Comparison of ENCODE assay signal across 8 mouse cellular contexts in the genomic region with DNA sequence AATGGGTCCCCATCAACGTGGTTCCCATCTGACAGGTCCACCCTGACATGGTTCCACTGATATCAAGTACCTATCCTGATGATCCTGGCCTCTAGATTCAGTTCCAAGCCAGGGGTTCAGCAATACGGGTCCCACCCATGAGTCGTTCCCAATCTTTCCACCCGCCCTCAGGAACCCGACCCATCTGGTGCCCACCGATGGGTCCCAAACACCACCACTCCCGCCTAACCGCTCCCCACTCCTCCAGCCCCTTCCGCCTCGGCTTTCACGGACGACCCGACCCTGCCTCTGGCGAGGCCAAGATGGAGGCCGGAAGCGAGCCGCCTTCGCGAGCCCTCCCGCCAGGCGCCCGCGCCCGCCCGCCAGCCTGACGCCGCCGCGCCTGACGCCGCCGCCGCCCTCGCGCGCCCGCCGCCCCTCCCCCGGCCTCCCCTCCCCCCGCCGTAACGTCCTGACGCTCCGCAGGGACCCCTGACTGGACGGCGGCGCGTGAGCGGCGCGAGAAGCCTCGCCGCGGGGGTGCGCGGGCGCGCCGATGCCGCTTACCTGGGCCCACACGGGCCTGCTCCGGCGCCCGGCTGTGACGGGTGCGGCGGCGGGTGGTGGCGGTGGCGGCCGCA. TPM values are rescaled to one million over a fixed set of nuclear protein-coding genes. Genes with fewer than 3 reads are reported as not detected.
A peak's percentile ranks its signal among the peaks of the same experiment; 100 is the strongest.
DNase-seq lines count a peak whose midpoint lies in the region; ATAC-seq lines count a peak whose summit lies in the region.

No protein-coding gene starts in this region.

- peak overlapping the region; percentile 93 for H3K9ac ChIP-seq in liver, embryonic 15.5 days
- peak overlapping the region; percentile 93 for H3K9ac ChIP-seq in neural tube, embryonic 11.5 days (ENCODE audit: low read length)
- H3K9ac ChIP-seq in stomach, embryonic 16.5 days (ENCODE audit: low read length), result peak overlapping the region; percentile 97

- peak overlapping the region; percentile 98 for H3K27ac ChIP-seq in embryonic facial prominence, embryonic 10.5 days (replicated peaks)
- peak overlapping the region; percentile 95 for H3K27ac ChIP-seq in liver, embryonic 15.5 days (replicated peaks)
- peak overlapping the region; percentile 94 for H3K27ac ChIP-seq in neural tube, embryonic 11.5 days (ENCODE audit: low read depth, low read length)
- H3K27ac ChIP-seq in stomach, embryonic 16.5 days (ENCODE audit: low read length), result peak overlapping the region; percentile 97

- peak; percentile 64 for DNase-seq in 3T3-L1 (ENCODE audit: low read depth, low spot score)
- DNase-seq in adrenal gland, adult 8-10 months, result peak; percentile 68
- DNase-seq in embryonic facial prominence, embryonic 10.5 days (ENCODE audit: low spot score), result peak; percentile 93
- peak; percentile 79 for DNase-seq in heart, adult 8-10 months (ENCODE audit: low spot score)
- DNase-seq in kidney, postnatal 10 days, result peak; percentile 91
- DNase-seq in neural tube, embryonic 11.5 days (ENCODE audit: low spot score), result peak; percentile 87

- H3K4me3 ChIP-seq in embryonic facial prominence, embryonic 10.5 days, result peak overlapping the region; percentile 77
- H3K4me3 ChIP-seq in liver, embryonic 15.5 days (replicated peaks), result peak overlapping the region; percentile 87
- H3K4me3 ChIP-seq in neural tube, embryonic 11.5 days (ENCODE audit: low read depth, low read length), result peak overlapping the region; percentile 60
- peak overlapping the region; percentile 80 for H3K4me3 ChIP-seq in stomach, embryonic 16.5 days (replicated peaks; ENCODE audit: low read length)

- peak overlapping the region; percentile 68 for H3K4me2 ChIP-seq in liver, embryonic 15.5 days
- peak overlapping the region; percentile 70 for H3K4me2 ChIP-seq in neural tube, embryonic 11.5 days (ENCODE audit: low read depth)
- peak overlapping the region; percentile 63 for H3K4me2 ChIP-seq in stomach, embryonic 16.5 days (ENCODE audit: low read depth, low read length)

- H3K36me3 ChIP-seq in embryonic facial prominence, embryonic 10.5 days (replicated peaks), result peaks cover 40% of the 10 kb centered on the region
- H3K36me3 ChIP-seq in liver, embryonic 15.5 days (replicated peaks), result peaks cover 31% of the 10 kb centered on the region
- no peaks in the 10 kb centered on the region; the same call in 1 of the 2 replicates for H3K36me3 ChIP-seq in neural tube, embryonic 11.5 days (ENCODE audit: control insufficient read depth, insufficient read depth, low read length)
- no peaks in the 10 kb centered on the region for H3K36me3 ChIP-seq in stomach, embryonic 16.5 days (ENCODE audit: control insufficient read depth, insufficient read depth, low read length)

- 1% methylated on average over 71 of the region's 71 CpGs for WGBS in embryonic facial prominence, embryonic 10.5 days
- 2% methylated on average over 63 of the region's 71 CpGs for WGBS in liver, embryonic 15.5 days (ENCODE audit: insufficient replicate concordance)
- under 1% methylated on average over 31 of the region's 71 CpGs for WGBS in neural tube, embryonic 11.5 days
- WGBS in stomach, embryonic 16.5 days, result under 1% methylated on average over 35 of the region's 71 CpGs

- H3K4me1 ChIP-seq in embryonic facial prominence, embryonic 10.5 days, result peaks cover 16% of the 10 kb centered on the region
- peaks cover 50% of the 10 kb centered on the region for H3K4me1 ChIP-seq in liver, embryonic 15.5 days (replicated peaks)
- peaks cover 7% of the 10 kb centered on the region for H3K4me1 ChIP-seq in neural tube, embryonic 11.5 days (ENCODE audit: control insufficient read depth, insufficient read depth, low read length)
- H3K4me1 ChIP-seq in stomach, embryonic 16.5 days (ENCODE audit: control insufficient read depth, insufficient read depth, low read length), result peaks cover 8% of the 10 kb centered on the region

- no peaks in the 10 kb centered on the region for H3K9me3 ChIP-seq in embryonic facial prominence, embryonic 10.5 days
- no peaks in the 10 kb centered on the region for H3K9me3 ChIP-seq in liver, embryonic 15.5 days (replicated peaks)
- no peaks in the 10 kb centered on the region for H3K9me3 ChIP-seq in neural tube, embryonic 11.5 days (ENCODE audit: control insufficient read depth, low read length)
- H3K9me3 ChIP-seq in stomach, embryonic 16.5 days (replicated peaks; ENCODE audit: control insufficient read depth, low read length), result no peaks in the 10 kb centered on the region

- ATAC-seq in liver, embryonic 15.5 days (ENCODE audit: insufficient read depth), result peak; percentile 84
- ATAC-seq in neural tube, embryonic 11.5 days (ENCODE audit: insufficient read depth, low FRiP score, low TSS enrichment), result peak; percentile 85
- ATAC-seq in stomach, embryonic 16.5 days (ENCODE audit: insufficient read depth, low FRiP score), result peak; percentile 89

- no peaks in the 10 kb centered on the region for H3K27me3 ChIP-seq in embryonic facial prominence, embryonic 10.5 days (replicated peaks; ENCODE audit: low read depth, poor library complexity, severe bottlenecking)
- no peaks in the 10 kb centered on the region for H3K27me3 ChIP-seq in liver, embryonic 15.5 days
- no peaks in the 10 kb centered on the region for H3K27me3 ChIP-seq in neural tube, embryonic 11.5 days (ENCODE audit: control insufficient read depth, insufficient read depth, low read length)
- H3K27me3 ChIP-seq in stomach, embryonic 16.5 days (ENCODE audit: control insufficient read depth, insufficient read depth, low read length), result no peaks in the 10 kb centered on the region

RNA-seq across cellular contexts. Expression of a gene that starts 0.4 kb away (rescaled TPM):
- total RNA-seq in adrenal gland, adult 8-10 months (2022), result 10 to 100 TPM; 16.0 to 21.6 (median 18.6) TPM
- 18.7 and 20.2 TPM in 2 replicates for polyA plus RNA-seq in embryonic facial prominence, embryonic 10.5 days (2016; fragmentation: Nextera tagmentation; extraction: Ambion mirVana)
- 1 to 10 TPM; 6.9 to 8.8 (median 7.7) TPM for total RNA-seq in heart, adult 8-10 months (2022)
- polyA plus RNA-seq in liver, embryonic 15.5 days (2015; fragmentation: Nextera tagmentation; extraction: Ambion mirVana), result 9.6 and 10.8 TPM in 2 replicates
- 21.6 and 21.9 TPM in 2 replicates for polyA plus RNA-seq in neural tube, embryonic 11.5 days (2014; fragmentation: Nextera tagmentation; extraction: Ambion mirVana)
- 11.8 and 12.5 TPM in 2 replicates for polyA plus RNA-seq in stomach, embryonic 16.5 days (2015; fragmentation: Nextera tagmentation; extraction: Ambion mirVana)

RNA-seq across cellular contexts. Expression of a gene that starts 26.9 kb away (rescaled TPM):
- total RNA-seq in adrenal gland, adult 8-10 months (2022), result 10 to 100 TPM; 18.1 to 31.5 (median 20.7) TPM
- polyA plus RNA-seq in embryonic facial prominence, embryonic 10.5 days (2016; fragmentation: Nextera tagmentation; extraction: Ambion mirVana), result 47.9 and 53.7 TPM in 2 replicates
- total RNA-seq in heart, adult 8-10 months (2022), result under 1 TPM in 2 of 4 experiments, not detected in 2; 0.30 to 0.47 TPM
- polyA plus RNA-seq in liver, embryonic 15.5 days (2015; fragmentation: Nextera tagmentation; extraction: Ambion mirVana), result 0.30 and 0.39 TPM in 2 replicates
- 391 and 430 TPM in 2 replicates for polyA plus RNA-seq in neural tube, embryonic 11.5 days (2014; fragmentation: Nextera tagmentation; extraction: Ambion mirVana)
- polyA plus RNA-seq in stomach, embryonic 16.5 days (2015; fragmentation: Nextera tagmentation; extraction: Ambion mirVana), result 34.0 and 37.1 TPM in 2 replicates

RNA-seq across cellular contexts. Expression of a gene that starts 32.1 kb away (rescaled TPM):
- 10 to 100 TPM; 26.4 to 74.8 (median 44.5) TPM for total RNA-seq in adrenal gland, adult 8-10 months (2022)
- 72.4 and 74.1 TPM in 2 replicates for polyA plus RNA-seq in embryonic facial prominence, embryonic 10.5 days (2016; fragmentation: Nextera tagmentation; extraction: Ambion mirVana)
- total RNA-seq in heart, adult 8-10 months (2022), result 10 to 100 TPM in 2 of 4 experiments, 1 to 10 TPM in 2; 8.1 to 13.0 (median 10.0) TPM
- polyA plus RNA-seq in liver, embryonic 15.5 days (2015; fragmentation: Nextera tagmentation; extraction: Ambion mirVana), result 22.9 and 24.7 TPM in 2 replicates
- 53.7 and 61.8 TPM in 2 replicates for polyA plus RNA-seq in neural tube, embryonic 11.5 days (2014; fragmentation: Nextera tagmentation; extraction: Ambion mirVana)
- 33.8 and 39.0 TPM in 2 replicates for polyA plus RNA-seq in stomach, embryonic 16.5 days (2015; fragmentation: Nextera tagmentation; extraction: Ambion mirVana)

RNA-seq across cellular contexts. Expression of a gene that starts 45.6 kb away (rescaled TPM):
- total RNA-seq in adrenal gland, adult 8-10 months (2022), result 10 to 100 TPM; 18.8 to 32.4 (median 24.6) TPM
- 1.1 and 1.4 TPM in 2 replicates for polyA plus RNA-seq in embryonic facial prominence, embryonic 10.5 days (2016; fragmentation: Nextera tagmentation; extraction: Ambion mirVana)
- total RNA-seq in heart, adult 8-10 months (2022), result 1 to 10 TPM; 7.9 to 9.5 (median 9.0) TPM
- polyA plus RNA-seq in liver, embryonic 15.5 days (2015; fragmentation: Nextera tagmentation; extraction: Ambion mirVana), result 2.3 and 2.6 TPM in 2 replicates
- polyA plus RNA-seq in neural tube, embryonic 11.5 days (2014; fragmentation: Nextera tagmentation; extraction: Ambion mirVana), result 0.64 and 0.68 TPM in 2 replicates
- 1.9 and 2.8 TPM in 2 replicates for polyA plus RNA-seq in stomach, embryonic 16.5 days (2015; fragmentation: Nextera tagmentation; extraction: Ambion mirVana)

Comparison
In these comparisons a context has a peak if more than half of its experiments do, and no peak if none do; other contexts are left out.
1. Peak in every context shown above with its lines: DNase-seq, ATAC-seq, H3K4me3 ChIP-seq and H3K27ac ChIP-seq.
2. RNA of a gene that starts 26.9 kb away (polyA plus RNA-seq): 391 to 430 TPM in neural tube, embryonic 11.5 days, 47.9 to 53.7 TPM in embryonic facial prominence, embryonic 10.5 days and 34.0 to 37.1 TPM in stomach, embryonic 16.5 days; 0.30 to 0.39 TPM in liver, embryonic 15.5 days; every median in the first group is over 10 times any median in the second.